Mouse (Mus musculus) urinary bladder, postnatal 14 days (tissue): ENCODE measurements around the gene Gm2a.

ENCODE experiments used
- DNase-seq: peaks from one replicate; pipeline ENCODE4 v3.0.0; 2021; ENCODE audit warnings: low spot score

Gene Gm2a

DNA sequence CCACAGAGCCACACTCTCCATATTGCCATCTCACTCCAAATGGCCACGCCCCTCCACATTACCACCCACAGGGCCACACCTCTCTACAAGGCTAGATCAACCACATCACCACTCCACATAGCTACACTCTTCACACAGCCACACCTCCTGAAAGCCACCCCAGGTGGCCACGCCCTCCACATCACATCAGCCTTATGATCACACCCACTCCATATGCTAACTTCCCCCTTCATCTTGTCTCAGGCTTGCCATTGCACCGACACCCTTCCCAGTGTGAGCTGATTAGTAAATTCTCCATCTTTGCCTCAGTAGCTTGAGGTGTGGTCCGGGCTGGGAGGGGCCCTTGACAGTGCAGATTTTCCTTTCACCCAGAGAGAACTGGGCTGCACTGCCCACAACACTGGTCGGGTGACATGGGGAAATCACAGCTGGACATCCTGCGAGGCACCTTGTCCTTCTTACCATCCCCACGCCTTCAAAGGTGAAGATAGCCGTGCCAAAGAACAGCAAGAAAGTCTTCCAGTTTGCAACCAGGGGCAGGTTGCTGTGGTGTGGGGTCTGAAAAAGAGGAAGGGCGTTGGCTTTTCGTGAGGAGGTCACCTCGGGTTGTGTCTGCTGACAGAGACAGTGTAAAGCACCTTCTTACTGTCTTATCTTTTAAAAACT lies 33.3 kb downstream of the Gm2a start:
- DNase-seq, result no peak

DNA sequence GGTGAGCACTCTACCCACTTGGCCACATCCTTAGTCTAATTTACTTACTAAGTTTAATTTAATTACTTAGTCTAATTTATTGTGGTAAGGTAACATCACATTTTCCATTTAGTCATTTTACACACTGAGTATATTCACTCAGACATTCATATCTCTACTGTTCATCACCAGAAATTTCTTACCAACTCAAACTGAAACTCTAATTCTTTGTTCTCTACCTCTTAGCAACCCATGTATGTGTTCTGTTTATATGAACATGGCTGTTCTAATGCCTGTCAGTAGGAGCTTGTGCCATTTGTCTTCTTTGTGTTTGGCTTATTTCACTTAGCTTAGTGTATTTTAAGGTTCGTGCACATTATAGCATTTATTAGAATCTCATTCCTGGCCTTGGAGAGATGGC lies 34.0 kb downstream of the Gm2a start:
- DNase-seq, result no peak

DNA sequence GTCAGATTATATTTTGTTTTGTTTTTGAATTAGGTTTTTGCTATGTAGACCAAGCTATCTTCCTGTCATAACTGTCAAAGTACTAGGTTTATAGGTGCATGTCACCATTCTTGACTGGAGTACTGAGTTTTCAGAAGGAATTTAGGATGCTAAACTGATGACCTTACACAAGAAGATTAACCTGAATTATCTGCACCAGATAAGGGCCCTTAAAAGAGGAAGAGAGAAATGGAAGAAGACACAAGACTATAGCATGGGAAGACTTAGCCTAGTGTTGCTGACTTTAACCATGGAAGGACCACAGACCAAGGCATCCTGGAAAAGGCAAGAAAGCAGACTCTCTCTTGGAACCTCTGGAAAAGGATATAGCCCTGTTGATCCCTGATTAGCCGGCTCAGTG lies 35.3 kb downstream of the Gm2a start:
- no peak for DNase-seq

DNA sequence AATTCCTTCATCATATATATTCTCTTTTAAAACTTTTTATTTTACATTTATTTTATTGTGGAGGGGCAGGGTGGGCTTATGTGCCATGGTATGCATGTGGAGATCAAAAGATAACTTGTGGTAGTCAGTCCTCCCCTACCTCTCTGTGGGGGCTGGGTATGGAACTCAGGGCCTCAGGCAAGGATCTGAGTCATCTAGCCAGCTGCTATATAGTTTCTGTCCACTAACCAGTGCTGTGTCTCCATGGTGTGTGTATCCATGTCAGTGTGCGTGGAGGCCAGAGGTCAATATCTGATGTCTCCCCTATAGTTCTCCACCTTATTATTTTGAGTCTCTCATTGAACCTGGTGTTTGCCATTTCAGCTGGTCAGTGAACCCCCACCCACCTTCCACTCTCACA lies 36.5 kb downstream of the Gm2a start:
- DNase-seq, result no peak

DNA sequence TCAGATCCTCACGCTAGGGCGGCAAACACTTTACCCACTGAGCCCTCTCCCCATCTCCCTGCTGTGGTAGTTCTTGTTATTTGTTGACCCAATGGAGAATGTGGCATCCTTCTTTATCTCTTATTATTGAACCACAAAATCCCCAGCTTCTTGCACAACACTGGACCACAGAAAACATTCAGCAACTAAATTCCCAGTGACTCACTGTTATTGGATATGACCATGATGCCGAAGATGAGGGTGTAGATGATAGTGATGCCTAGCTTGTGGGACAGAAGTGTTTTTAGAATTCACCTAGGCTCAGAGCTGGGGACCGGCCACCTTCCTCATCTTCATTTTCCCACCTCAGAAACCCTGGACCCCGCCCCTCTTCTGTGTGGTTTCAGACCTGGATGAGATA lies 37.0 kb downstream of the Gm2a start:
- no peak for DNase-seq

DNA sequence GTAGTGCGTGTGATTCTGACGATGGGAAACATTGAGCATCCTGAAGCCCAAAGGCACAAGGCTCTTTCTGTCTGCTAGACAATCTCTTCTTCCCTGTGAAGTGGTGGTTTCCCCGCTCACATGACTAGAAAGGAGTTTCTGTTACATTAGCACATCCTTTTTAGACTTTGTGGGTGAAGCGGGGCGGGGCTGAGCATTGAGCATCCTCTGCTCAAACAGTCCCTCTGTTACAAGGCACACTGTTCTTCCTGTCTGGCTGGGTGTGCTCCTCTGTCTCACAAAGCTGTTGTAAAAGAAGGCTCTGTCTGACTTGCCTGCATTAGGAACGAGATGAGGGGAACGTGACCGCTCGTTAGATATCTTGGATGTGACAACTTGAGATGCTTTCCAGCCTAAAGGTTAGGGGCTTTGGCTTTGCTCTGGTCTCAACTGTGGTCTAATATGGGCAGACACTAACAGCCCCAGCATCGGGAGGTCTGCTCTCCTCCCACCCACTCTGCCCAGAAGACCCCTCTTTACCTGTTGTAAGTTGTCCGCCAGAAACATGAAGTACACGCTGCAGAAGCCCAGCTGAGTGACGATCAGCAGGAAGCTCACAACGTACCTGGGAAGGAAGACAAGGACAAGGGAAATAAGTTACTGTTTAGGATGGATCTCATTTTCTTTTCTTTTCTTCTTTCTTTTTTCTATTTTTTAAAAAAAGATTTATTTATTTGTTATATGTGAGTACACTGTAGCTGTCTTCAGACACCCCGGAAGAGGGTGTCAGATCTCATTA lies 39.0 kb downstream of the Gm2a start:
- DNase-seq, result no peak

DNA sequence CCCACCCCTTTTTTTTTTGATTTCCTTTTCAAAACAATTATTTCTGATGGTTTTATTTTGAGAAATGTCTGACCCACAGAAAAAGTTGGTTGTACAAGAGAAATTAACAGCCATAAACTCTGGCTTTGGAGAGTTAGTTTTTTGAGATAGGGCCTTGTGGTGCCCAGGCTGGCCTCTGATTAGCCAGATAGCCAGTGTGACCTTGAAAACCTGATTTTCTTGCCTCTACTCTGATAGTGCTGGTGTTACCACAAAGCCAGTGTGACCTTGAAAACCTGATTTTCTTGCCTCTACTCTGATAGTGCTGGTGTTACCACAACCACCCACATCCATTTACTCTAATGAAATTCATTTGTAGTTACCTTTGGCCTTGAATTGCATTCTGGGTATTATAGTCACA lies 39.7 kb downstream of the Gm2a start:
- DNase-seq, result no peak

DNA sequence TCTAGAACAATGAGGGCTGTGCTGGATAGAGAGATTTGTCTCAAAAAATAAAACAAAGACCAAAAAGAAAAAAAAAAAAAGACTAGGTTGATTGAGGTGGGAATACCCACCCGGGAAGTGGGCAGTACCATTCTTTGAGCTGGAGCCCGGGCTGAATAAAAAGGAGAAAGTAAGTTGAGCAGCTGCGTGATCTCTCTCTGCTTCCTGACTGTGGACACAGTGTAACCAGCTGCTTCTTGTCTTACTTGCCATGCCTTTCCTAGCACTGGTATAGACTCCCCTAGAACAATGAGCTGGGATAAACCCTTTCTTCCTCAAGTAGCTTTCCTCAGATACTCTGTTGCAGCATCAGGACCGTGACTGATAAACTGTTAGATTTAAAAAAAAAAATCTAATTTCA lies 43.6 kb downstream of the Gm2a start:
- DNase-seq, result no peak

DNA sequence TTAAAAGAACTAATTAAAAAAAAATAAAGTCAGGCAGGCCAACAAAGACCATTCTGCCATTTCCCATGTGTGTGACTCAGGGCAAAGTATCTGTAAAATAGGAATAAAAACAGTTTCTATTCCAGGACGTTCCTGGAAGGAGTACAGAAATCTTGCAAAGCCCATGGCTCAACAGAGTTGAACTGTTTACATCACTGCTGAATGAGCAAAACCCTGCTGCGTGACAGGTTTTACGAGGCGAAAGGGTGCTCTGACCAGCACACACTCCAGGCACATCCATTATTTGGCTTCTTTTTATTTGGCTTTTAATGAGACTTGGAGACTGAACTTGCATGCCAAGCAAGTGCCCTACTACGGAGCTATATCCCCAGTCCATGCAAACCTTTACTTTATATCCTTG lies 46.1 kb downstream of the Gm2a start:
- no peak for DNase-seq

DNA sequence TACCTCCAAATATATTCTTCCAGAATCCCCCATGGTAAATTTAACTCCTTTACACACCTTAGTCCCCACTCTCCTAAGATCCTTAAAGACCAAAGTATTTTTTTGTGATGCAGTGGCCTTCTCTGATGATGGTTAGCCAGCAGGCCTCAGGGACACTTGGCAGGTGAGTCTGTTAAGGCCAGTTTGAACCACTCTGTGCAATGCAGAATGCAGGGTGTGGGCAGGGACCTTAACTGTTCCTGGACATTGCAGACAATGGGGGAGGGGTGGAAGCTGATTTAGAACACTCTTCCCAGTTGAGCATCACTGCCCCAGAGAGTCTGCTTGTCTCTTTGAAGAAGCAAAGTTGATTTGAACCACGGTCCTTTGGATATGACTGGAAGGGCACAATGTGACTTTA lies 48.9 kb downstream of the Gm2a start:
- DNase-seq, result no peak

DNA sequence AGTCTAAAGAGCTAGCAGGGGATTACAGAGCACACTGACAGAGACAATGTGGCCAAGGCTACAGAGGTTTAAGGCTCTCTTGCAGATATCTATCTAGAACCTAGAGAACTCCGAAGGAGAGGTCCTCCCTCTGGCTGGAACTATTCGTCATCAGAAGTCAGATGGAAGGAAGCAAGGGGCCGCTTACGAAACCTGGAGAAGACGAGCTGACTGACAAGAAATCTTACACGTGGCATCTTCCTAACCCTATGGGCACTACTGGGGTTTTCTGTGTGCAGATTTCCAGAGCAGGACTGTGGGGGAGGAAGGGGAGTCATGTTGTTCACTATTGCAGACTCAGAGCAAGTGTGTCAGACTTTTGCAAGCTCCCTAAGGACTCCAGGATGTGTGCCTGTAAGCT lies 49.5 kb downstream of the Gm2a start:
- no peak for DNase-seq

DNA sequence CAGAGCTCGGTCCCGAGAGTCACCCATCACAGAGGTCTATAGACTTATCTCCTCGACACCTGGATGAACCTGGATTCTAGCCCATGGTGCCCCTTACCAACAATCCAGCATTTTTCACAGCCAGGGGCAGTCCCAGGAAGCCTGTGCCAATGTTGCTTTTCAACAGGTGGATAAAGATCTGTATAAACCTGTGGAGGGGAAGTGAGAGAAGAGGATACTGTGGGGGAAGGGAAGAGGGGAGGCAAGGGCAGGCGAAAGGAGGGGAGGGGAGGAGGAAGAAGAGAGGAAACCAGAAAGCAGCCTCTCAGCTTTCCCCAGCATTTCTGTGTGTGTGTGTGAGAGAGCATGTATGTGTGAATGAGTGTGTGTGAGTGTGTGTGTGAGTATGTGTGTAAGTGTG lies 50.5 kb downstream of the Gm2a start:
- DNase-seq, result no peak

DNA sequence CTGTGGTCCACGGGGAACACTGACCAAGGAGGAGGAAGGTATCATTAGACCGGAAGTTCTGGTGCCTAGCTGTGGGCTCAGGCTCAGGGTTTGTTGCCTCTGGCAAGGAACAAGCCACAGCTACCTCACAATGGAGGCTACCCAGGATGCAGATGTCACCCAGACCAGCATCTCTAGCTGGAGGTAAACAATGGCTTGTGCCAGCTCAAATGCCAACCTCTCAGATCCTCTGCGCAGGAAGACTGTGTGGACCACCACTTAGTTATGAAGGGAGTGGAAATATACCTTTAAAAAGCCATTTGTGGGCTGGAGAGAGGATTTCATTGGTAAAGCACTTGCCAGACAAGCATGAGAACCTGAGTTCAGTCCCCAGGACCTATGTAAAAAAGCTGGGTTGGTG lies 53.7 kb downstream of the Gm2a start, which contains the start of gene Slc36a3:
Slc36a3 (minus strand) TSS at position 101 of the 400 bp plus-strand sequence.
- no peak for DNase-seq

DNA sequence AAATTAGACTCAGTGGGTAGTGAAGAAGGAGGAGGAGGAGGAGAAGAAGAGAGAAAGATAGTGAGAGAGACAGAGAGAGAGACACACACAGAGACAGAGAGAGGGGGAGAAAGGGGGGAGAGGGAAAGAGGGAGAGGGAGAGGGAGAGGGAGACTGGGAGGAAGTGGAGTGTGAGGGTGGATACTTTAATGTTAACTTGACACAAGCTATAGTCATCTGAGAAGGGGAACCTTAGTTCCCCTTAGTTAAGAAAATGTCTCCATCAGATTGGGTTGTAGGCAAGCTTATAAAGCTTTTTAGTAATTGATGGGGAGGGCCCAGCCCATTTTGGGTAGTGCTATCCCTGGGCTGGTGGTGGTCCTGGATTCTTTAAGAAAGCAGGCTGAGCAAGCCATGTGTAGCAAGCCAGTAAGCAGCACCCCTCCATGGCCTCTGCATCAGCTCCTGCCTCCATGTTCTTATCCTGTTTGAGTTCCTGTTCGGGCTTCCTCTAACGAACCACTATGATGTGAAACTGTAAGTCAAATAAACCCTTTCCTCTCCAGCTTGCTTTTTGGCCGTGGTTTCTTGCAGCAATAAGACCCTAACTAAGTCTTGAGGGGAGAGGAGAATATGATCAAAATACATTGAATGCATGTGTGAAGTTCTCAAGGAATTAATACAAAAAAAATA lies 56.6 kb downstream of the Gm2a start:
- DNase-seq, result no peak

DNA sequence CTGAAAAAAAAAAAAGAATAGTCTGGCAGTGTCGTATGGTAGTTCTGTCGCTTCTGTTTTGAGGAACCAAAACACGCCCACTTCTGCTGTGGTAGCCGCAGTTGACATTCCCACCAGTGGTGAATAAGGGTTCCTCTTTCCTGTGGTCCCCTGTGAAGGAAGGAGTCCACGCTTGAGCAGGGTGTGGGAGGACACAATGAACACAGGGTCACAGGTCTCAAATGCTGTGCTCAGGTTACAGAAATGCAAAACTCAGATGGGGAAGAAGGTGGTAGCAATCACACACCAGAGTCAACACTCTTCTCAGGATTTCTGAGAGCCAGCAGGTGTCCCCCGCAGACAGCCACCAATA lies 57.1 kb downstream of the Gm2a start:
- DNase-seq, result no peak

DNA sequence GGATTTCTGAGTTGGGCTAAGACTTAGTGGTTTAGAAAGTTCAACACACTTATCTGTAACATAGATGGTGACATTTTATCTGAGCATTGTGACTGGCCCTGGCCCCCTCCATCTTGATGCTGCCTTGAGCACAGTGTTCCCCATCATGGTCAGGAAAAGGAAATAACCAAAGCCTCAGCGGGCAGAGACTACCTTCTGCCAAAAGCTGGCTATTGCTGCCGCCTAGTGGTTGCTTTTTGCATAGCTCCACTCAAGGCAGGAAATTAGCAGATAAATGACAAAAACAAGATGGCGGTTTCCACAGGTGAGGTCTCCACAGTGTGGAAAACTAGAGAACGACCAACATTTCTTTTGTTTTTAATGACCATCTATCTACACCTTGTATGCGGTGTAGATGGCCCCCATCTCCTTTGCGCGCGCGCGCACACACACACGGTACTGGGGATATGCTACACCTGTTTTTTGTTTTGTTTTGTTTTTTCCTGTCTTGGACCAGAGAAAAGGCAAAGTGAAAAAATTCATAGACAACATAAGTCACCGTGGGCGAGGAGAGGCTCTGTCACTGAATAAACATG lies 61.0 kb downstream of the Gm2a start:
- peak; percentile 88 for DNase-seq
